Mouse (Mus musculus): ENCODE data around the gene Ppp4r4. TPM values are rescaled to one million over a fixed set of nuclear protein-coding genes. Genes with fewer than 3 reads are reported as not detected.

The Ppp4r4 gene
- total RNA-seq, 1 experiment: 1.7 TPM

GRCm38 (mm10) chr12:103616860-103617261, 84.8 kb downstream of the Ppp4r4 start:
- no peaks in the 10 kb centered on the region; a peak in 1 of 4 replicates for H3K4me1 ChIP-seq (ENCODE audit: control insufficient read depth in 2 of 2, insufficient read depth in 2 of 2, low read length in 2 of 2, poor library complexity in 1 of 2)
- H3K4me3 ChIP-seq (ENCODE audit: insufficient read depth in 1 of 2, low read depth in 1 of 2, low read length in 2 of 2, poor library complexity in 1 of 2, severe bottlenecking in 1 of 2): no peak overlapping the region
- no peaks in the 10 kb centered on the region for H3K9me3 ChIP-seq (ENCODE audit: control insufficient read depth, insufficient read depth, low read depth, low read length)
- H3K9ac ChIP-seq (ENCODE audit: insufficient read depth, low read depth, low read length, poor library complexity, severe bottlenecking): no peak overlapping the region
- no peaks in the 10 kb centered on the region for H3K36me3 ChIP-seq (ENCODE audit: control insufficient read depth, insufficient read depth, low read length, poor library complexity, severe bottlenecking)
- DNase-seq (ENCODE audit: low read depth, low spot score): no peak
- TF ChIP-seq ZC3H11A (IDR thresholded peaks at IDR 0.05; ENCODE audit: borderline replicate concordance, low read depth, low read length) (no peak), HCFC1 (IDR thresholded peaks at IDR 0.05; ENCODE audit: borderline replicate concordance, insufficient read depth, low read length) (no peak), ZNF384 (IDR thresholded peaks at IDR 0.05; ENCODE audit: low read depth, low read length) (no peak), MAFK (IDR thresholded peaks at IDR 0.05; ENCODE audit: insufficient read depth, low read depth, low read length) (no peak), CHD2 (IDR thresholded peaks at IDR 0.05; ENCODE audit: low read depth, low read length) (no peak)
- H3K27ac ChIP-seq (ENCODE audit: insufficient read depth, low read depth, low read length, poor library complexity, severe bottlenecking): no peak overlapping the region
- in situ Hi-C loops (cut with MboI; ENCODE audit: low sequenced_read_pairs in 2 of 2, unreplicated experiment in 2 of 2): no loop called here

DNA sequence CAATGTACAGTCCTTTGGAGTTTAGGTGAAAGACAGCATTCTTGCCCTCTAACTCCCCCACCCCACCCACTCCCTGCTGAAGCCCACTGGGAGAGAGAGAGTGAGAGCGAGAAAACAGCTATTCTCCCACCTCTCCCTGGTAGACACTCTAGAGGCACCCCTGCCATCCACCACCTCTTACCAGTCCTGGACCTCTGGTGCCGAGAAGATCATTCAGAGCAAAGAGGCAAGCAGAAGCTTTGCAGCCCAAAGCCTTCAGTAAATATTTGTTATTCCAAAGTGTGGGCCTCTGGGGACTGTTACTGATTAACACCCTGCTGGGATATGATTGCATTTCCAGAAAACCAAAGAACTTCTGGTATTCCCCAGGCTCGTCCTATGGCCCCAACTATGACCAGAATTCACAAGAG, 99.1 kb downstream of the Ppp4r4 start, which contains the start of gene Serpina10:
Serpina10 (minus strand) TSS at position 242 of the 410 bp plus-strand sequence.
- DNase-seq (ENCODE audit: low read depth, low spot score): no peak
- no peaks in the 10 kb centered on the region for H3K4me1 ChIP-seq (ENCODE audit: control insufficient read depth in 2 of 2, insufficient read depth in 2 of 2, low read length in 2 of 2, poor library complexity in 1 of 2)
- no peak for TF ChIP-seq MAFK (IDR thresholded peaks at IDR 0.05; ENCODE audit: insufficient read depth, low read depth, low read length)
- no peak for TF ChIP-seq ZNF384 (IDR thresholded peaks at IDR 0.05; ENCODE audit: low read depth, low read length)
- TF ChIP-seq HCFC1 (IDR thresholded peaks at IDR 0.05; ENCODE audit: borderline replicate concordance, insufficient read depth, low read length): no peak
- no peak for TF ChIP-seq ZC3H11A (IDR thresholded peaks at IDR 0.05; ENCODE audit: borderline replicate concordance, low read depth, low read length)
- TF ChIP-seq CHD2 (IDR thresholded peaks at IDR 0.05; ENCODE audit: low read depth, low read length): no peak
- H3K36me3 ChIP-seq (ENCODE audit: control insufficient read depth, insufficient read depth, low read length, poor library complexity, severe bottlenecking): no peaks in the 10 kb centered on the region
- no peak within 1 kb of the TSS for H3K4me3 ChIP-seq (ENCODE audit: insufficient read depth in 1 of 2, low read depth in 1 of 2, low read length in 2 of 2, poor library complexity in 1 of 2, severe bottlenecking in 1 of 2)
- no peak within 1 kb of the TSS for H3K9ac ChIP-seq (ENCODE audit: insufficient read depth, low read depth, low read length, poor library complexity, severe bottlenecking)
- H3K9me3 ChIP-seq (ENCODE audit: control insufficient read depth, insufficient read depth, low read depth, low read length): no peaks in the 10 kb centered on the region
- in situ Hi-C loops (cut with MboI; ENCODE audit: low sequenced_read_pairs in 2 of 2, unreplicated experiment in 2 of 2): no loop called here
- no peak within 1 kb of the TSS for H3K27ac ChIP-seq (ENCODE audit: insufficient read depth, low read depth, low read length, poor library complexity, severe bottlenecking)

GRCm38 (mm10) chr12:103634430-103634829, 102.3 kb downstream of the Ppp4r4 start:
- no peaks in the 10 kb centered on the region for H3K9me3 ChIP-seq (ENCODE audit: control insufficient read depth, insufficient read depth, low read depth, low read length)
- in situ Hi-C loops (cut with MboI; ENCODE audit: low sequenced_read_pairs in 2 of 2, unreplicated experiment in 2 of 2): no loop called here

DNA sequence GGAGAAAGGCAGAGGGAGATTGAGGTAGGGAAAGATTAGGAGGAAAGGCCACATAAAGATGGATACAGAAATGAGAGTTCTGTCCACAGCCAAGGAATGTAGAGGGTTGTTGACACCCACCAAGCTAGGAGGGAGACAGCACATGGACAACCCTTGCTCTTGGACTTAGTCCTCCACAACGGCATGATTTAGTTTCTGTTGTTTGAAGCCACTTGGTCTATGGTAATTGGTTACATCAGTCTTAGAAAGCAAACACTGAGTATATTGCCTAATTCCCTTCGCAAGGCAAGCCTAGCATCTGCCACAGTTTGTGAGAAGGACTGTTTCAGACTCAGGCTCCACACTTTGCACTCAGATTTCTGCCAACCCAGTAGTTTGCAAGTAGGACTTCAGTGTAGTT, 103.8 kb downstream of the Ppp4r4 start:
- Histone ChIP-seq H3K27ac (ENCODE audit: insufficient read depth, low read depth, low read length, poor library complexity, severe bottlenecking) (no peak overlapping the region), H3K4me3 (ENCODE audit: insufficient read depth in 1 of 2, low read depth in 1 of 2, low read length in 2 of 2, poor library complexity in 1 of 2, severe bottlenecking in 1 of 2) (no peak overlapping the region), H3K4me1 (ENCODE audit: control insufficient read depth in 2 of 2, insufficient read depth in 2 of 2, low read length in 2 of 2, poor library complexity in 1 of 2) (no peaks in the 10 kb centered on the region), H3K9me3 (ENCODE audit: control insufficient read depth, insufficient read depth, low read depth, low read length) (no peaks in the 10 kb centered on the region), H3K9ac (ENCODE audit: insufficient read depth, low read depth, low read length, poor library complexity, severe bottlenecking) (no peak overlapping the region), H3K36me3 (ENCODE audit: control insufficient read depth, insufficient read depth, low read length, poor library complexity, severe bottlenecking) (no peaks in the 10 kb centered on the region)
- no peak for DNase-seq (ENCODE audit: low read depth, low spot score)
- in situ Hi-C loops (cut with MboI; ENCODE audit: low sequenced_read_pairs in 2 of 2, unreplicated experiment in 2 of 2): no loop called here
- TF ChIP-seq ZNF384 (IDR thresholded peaks at IDR 0.05; ENCODE audit: low read depth, low read length) (no peak), HCFC1 (IDR thresholded peaks at IDR 0.05; ENCODE audit: borderline replicate concordance, insufficient read depth, low read length) (no peak)

More at GRCm38 (mm10) chr12:103634430-103634829, 102.3 kb downstream of the Ppp4r4 start:
- DNase-seq (ENCODE audit: low read depth, low spot score): no peak
- TF ChIP-seq MAFK (IDR thresholded peaks at IDR 0.05; ENCODE audit: insufficient read depth, low read depth, low read length) (no peak), ZC3H11A (IDR thresholded peaks at IDR 0.05; ENCODE audit: borderline replicate concordance, low read depth, low read length) (no peak), ZNF384 (IDR thresholded peaks at IDR 0.05; ENCODE audit: low read depth, low read length) (no peak), CHD2 (IDR thresholded peaks at IDR 0.05; ENCODE audit: low read depth, low read length) (no peak), HCFC1 (IDR thresholded peaks at IDR 0.05; ENCODE audit: borderline replicate concordance, insufficient read depth, low read length) (no peak)
- Histone ChIP-seq H3K36me3 (ENCODE audit: control insufficient read depth, insufficient read depth, low read length, poor library complexity, severe bottlenecking) (no peaks in the 10 kb centered on the region), H3K27ac (ENCODE audit: insufficient read depth, low read depth, low read length, poor library complexity, severe bottlenecking) (no peak overlapping the region), H3K4me3 (ENCODE audit: insufficient read depth in 1 of 2, low read depth in 1 of 2, low read length in 2 of 2, poor library complexity in 1 of 2, severe bottlenecking in 1 of 2) (no peak overlapping the region), H3K9ac (ENCODE audit: insufficient read depth, low read depth, low read length, poor library complexity, severe bottlenecking) (no peak overlapping the region), H3K4me1 (ENCODE audit: control insufficient read depth in 2 of 2, insufficient read depth in 2 of 2, low read length in 2 of 2, poor library complexity in 1 of 2) (no peaks in the 10 kb centered on the region)

DNA sequence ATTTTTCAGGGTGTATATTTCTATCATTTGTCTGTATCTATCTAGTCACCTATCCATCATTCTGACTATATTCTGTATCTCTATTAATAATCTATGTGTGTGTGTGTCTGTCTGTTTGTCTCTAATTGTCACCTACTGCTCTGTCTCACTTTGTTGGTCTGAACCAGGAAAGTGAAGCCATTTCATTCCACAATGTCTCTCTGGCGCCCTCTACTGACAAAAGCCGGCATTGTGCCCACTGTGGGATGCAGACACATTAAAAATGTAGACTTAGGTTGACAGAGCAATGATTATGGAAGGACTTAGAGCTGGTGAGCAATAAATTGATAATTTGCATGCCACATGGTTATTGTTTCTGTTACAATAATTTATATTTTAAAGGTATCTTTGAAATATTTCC, 111.3 kb downstream of the Ppp4r4 start:
- TF ChIP-seq HCFC1 (IDR thresholded peaks at IDR 0.05; ENCODE audit: borderline replicate concordance, insufficient read depth, low read length) (no peak), CHD2 (IDR thresholded peaks at IDR 0.05; ENCODE audit: low read depth, low read length) (no peak), ZC3H11A (IDR thresholded peaks at IDR 0.05; ENCODE audit: borderline replicate concordance, low read depth, low read length) (peak; percentile 44; the same call in 1 of the 2 replicates), MAFK (IDR thresholded peaks at IDR 0.05; ENCODE audit: insufficient read depth, low read depth, low read length) (no peak), ZNF384 (IDR thresholded peaks at IDR 0.05; ENCODE audit: low read depth, low read length) (no peak)

More for the DNA sequence above, 111.3 kb downstream of the Ppp4r4 start:
- H3K36me3 ChIP-seq (ENCODE audit: control insufficient read depth, insufficient read depth, low read length, poor library complexity, severe bottlenecking): no peaks in the 10 kb centered on the region
- no peak overlapping the region for H3K27ac ChIP-seq (ENCODE audit: insufficient read depth, low read depth, low read length, poor library complexity, severe bottlenecking)
- no peaks in the 10 kb centered on the region for H3K4me1 ChIP-seq (ENCODE audit: control insufficient read depth in 2 of 2, insufficient read depth in 2 of 2, low read length in 2 of 2, poor library complexity in 1 of 2)
- in situ Hi-C loops (cut with MboI; ENCODE audit: low sequenced_read_pairs in 2 of 2, unreplicated experiment in 2 of 2): no loop called here
- H3K4me3 ChIP-seq (ENCODE audit: insufficient read depth in 1 of 2, low read depth in 1 of 2, low read length in 2 of 2, poor library complexity in 1 of 2, severe bottlenecking in 1 of 2): no peak overlapping the region
- H3K9ac ChIP-seq (ENCODE audit: insufficient read depth, low read depth, low read length, poor library complexity, severe bottlenecking): no peak overlapping the region
- H3K9me3 ChIP-seq (ENCODE audit: control insufficient read depth, insufficient read depth, low read depth, low read length): no peaks in the 10 kb centered on the region
- peak; percentile 64 for DNase-seq (ENCODE audit: low read depth, low spot score)

Measured in ES-E14 (cell line).